Mouse (Mus musculus) common myeloid progenitor, adult 5-6 weeks (primary cell): ENCODE measurements around the gene Grasp. TPM values are rescaled to one million over a fixed set of nuclear protein-coding genes. Genes with fewer than 3 reads are reported as not detected.

Experiments
- ATAC-seq: replicated peaks from 2 replicates; pipeline ENCODE4 v1.8.0; 2016; ENCODE audit warnings: low read depth, mild to moderate bottlenecking, moderate TSS enrichment, inconsistent platforms; ENCODE audit not compliant: poor library complexity, severe bottlenecking
- total RNA-seq: library from RNA; stranded (forward); fragments of 200-1000, 187-1606 nt; gene quantifications from 2 replicates; pipeline ENCODE4 v1.2.3, GENCODE M21; 2017

Gene Grasp
- total RNA-seq, 1 experiment from 2014 or later = 2.1 TPM

GRCm38 (mm10) chr15:101267053-101268032 is 43.4 kb downstream of the Grasp start:
- ATAC-seq = 0 out of 2 replicates have a peak, but pooled peaks have one; percentile 6

- no peak for ATAC-seq
Observed at GRCm38 (mm10) chr15:101270101-101270820, 46.3 kb downstream of the Grasp start.

- ATAC-seq = no peak
Observed at GRCm38 (mm10) chr15:101271107-101271506, 47.1 kb downstream of the Grasp start.

GRCm38 (mm10) chr15:101271513-101271912 is 47.5 kb downstream of the Grasp start:
- ATAC-seq = no peak

GRCm38 (mm10) chr15:101274380-101274779 is 50.4 kb downstream of the Grasp start:
- ATAC-seq = no peak

- ATAC-seq = no peak
Observed at GRCm38 (mm10) chr15:101277351-101277899, 53.4 kb downstream of the Grasp start.

GRCm38 (mm10) chr15:101278589-101278988 is 54.6 kb downstream of the Grasp start:
- no peak for ATAC-seq

GRCm38 (mm10) chr15:101279430-101279999 is 55.5 kb downstream of the Grasp start:
- ATAC-seq = no peak

Other genes starting within 250 kb of the Grasp start
- gene Gm47841, start 176.8 kb upstream of the Grasp start, total RNA-seq = not detected in 2 replicates
- gene Fignl2, start 145.6 kb upstream of the Grasp start, total RNA-seq = not detected in 2 replicates
- gene Ankrd33, start 108.4 kb upstream of the Grasp start, total RNA-seq = not detected in 2 replicates
- 0.49 and 5.8 TPM in 2 replicates for gene Acvrl1, start 95.7 kb upstream of the Grasp start, total RNA-seq
- gene Acvr1b, start 50.1 kb upstream of the Grasp start, total RNA-seq = 11.6 and 13.4 TPM in 2 replicates
- 24.2 and 32.7 TPM in 2 replicates for gene Nr4a1, start 30.1 kb downstream of the Grasp start, total RNA-seq
- 30.7 and 34.8 TPM in 2 replicates for gene Atg101, start 60.1 kb downstream of the Grasp start, total RNA-seq
- gene 6030408B16Rik, start 69.0 kb downstream of the Grasp start, total RNA-seq = 0.78 TPM in 1 of 2 replicates, not detected in the other
- 1.5 and 1.7 TPM in 2 replicates for gene Krt80, start 146.0 kb downstream of the Grasp start, total RNA-seq
- gene Krt7, start 186.9 kb downstream of the Grasp start, total RNA-seq = 0.96 and 4.9 TPM in 2 replicates
- gene Krt87, start 214.6 kb downstream of the Grasp start, total RNA-seq = 0.09 TPM in 1 of 2 replicates, not detected in the other
- not detected in 2 replicates for gene Krt88, start 223.6 kb downstream of the Grasp start, total RNA-seq
- gene Krt81, start 239.6 kb downstream of the Grasp start, total RNA-seq = not detected in 2 replicates
- not detected in 2 replicates for gene Krt86, start 249.3 kb downstream of the Grasp start, total RNA-seq